Mouse (Mus musculus): ENCODE measurements at regions not wholly inside any gene's neighbourhood (a gene's known extent, or its start where the extent isn't known, plus 50 kb on each side); places are given as distances from the start of the nearest gene placed in this dataset.

DNA sequence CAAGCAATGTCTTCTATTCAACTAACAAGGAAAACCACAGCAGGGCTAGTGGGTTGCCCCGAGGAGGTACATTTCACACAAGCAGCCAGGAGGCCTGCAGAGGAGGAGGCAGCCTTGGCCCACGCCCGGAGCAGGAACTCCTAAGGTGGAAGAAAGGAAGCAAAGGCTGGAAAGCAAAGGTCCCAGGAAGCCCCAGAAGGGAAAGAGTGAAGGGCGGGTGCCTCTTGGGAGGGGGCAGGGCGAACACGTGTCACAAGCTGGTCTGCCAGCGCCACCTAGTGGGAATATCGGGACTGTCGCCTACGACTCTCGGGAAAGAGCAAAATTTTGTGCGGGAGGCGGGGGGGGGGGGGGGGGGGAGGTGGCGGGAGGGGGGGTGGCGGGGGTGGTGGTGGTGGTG, 508.1 kb upstream of the Tmem132c start:
- DNase-seq (ENCODE audit: low spot score): peak; percentile 63

DNA sequence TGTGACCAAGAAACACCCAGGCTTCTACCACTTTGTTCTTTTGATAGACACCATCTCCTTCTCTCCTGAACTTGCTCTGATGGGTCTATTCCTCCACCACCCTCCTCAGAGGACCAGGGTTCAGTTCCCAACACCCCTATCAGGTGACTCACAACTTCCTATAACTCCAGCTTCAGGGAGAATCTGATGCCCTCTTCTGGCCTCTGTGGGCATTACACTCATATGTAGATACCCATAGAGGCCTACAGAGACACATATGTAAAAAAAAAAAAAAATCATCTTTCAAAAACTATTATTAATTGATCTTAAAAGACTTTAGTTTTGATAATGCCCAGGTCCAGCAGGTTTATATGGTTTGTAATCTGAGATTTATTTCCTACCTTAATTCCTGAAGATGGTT, 505.9 kb upstream of the Tmem132c start:
- no peak for DNase-seq (ENCODE audit: low spot score)

DNA sequence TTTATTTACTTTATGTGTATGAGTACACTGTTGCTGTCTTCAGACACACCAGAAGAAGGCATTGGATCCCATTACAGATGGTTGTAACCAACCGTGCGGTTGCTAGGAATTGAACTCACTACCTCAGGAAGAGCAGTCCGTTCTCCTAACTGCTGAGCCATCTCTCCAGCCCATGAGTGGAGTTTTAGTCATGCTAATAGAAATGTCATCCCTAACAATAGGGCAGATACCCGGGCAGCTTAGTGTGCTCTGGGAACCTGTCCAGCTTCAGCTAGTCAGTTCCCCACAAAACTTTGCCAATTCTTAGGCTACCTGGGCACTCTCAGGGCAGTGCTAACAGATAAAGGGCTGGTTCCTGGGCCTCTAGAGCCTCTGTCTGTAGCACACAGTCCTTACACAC, 503.9 kb upstream of the Tmem132c start:
- no peak for DNase-seq (ENCODE audit: low spot score)

DNA sequence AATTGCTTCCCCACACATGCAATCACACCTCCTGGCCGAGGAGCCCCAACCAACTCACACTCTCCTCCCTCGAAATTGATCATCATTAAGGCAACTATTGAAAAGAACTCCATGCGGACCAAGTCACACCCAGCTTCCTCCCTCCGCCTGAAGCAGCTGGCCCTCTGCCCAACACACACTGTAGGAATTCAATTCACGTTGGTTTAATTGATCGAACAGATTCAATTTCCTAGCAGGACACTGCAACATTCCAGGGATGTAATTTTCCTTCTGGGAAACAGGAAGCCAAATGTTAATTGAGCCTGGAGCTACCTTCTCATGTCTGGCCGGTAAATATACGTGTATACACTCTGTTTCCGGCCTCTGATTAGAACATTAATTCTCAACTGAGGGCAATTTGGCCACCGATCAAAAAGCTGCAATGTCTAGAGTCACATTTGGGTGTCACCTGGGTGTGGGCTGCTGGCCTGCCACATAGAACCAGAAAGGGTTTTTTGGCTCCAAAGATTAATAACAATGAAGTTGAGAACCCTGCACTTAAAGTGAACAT, 500.7 kb upstream of the Tmem132c start:
- no peak for DNase-seq (ENCODE audit: low spot score)

DNA sequence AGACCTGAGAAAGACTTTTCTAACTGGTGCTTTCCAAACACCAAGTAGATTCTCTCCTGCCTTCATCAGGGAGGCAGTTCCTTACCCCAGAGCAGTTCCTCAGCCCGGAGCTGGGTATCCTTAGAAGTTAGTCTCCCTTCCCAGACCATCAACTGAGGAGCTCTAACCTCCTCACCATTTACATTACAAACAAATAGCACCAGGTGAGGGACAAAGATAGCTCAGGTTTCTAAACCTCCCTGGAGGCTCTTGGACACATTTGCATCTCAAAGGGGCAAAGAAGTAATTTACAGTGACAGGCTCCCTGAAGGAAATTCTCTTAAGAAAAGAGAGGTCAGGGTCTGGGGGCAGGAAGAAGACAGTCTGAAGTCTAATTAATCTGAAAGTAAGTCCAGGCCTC, 486.5 kb upstream of the Tmem132c start:
- DNase-seq (ENCODE audit: low spot score): no peak

DNA sequence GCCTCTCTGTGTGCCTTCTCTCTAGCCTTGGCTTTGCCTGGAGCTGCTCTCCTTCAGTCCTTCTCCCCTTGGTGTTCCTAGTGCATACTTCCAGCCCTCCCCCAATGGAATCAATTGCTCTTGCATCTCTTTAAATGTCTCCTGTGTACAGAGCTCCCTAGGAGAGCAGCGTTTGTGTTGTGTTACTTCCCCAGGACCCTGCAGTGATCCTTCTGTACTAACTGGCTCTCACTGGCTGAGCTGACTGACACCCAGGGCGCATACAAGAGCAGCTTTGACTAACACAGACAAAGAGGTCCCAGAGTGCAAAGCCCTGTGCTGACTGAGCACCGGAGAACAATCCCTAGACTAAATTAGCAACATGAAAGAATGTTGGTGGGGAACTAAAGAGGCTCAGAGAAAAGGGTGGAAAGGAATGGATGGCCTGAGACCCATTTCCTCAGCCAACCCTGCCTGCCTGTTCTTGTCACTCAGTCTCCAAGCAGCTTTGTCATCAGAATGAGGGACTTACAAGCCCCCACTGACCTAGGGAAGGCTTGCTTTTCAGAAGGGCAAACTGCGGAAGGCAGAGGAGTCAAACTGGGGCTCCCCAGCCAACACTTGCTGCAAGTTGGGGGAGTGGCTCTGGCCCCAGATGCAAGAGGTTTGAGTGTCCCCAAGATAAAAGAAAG, 476.4 kb upstream of the Tmem132c start:
- DNase-seq (ENCODE audit: low spot score): no peak

DNA sequence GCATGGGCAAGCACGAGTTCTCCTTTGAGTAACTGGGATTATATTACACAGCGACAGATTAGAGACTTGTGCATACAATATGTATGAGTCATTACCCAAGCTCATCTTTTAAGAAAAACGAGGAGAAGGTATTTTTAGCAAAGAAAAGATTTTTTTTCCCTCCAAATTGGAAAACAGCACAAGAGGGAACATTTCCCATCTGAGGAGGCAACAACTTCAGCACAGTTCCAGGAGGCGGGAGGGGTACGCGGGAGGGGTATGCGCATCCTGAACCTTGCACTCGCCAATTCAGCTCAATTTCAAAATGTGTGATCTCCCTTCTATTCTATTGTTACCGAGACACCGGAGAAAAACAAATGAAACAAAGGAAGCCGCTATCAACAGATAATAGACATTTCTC, 472.6 kb upstream of the Tmem132c start:
- DNase-seq (ENCODE audit: low spot score): no peak

DNA sequence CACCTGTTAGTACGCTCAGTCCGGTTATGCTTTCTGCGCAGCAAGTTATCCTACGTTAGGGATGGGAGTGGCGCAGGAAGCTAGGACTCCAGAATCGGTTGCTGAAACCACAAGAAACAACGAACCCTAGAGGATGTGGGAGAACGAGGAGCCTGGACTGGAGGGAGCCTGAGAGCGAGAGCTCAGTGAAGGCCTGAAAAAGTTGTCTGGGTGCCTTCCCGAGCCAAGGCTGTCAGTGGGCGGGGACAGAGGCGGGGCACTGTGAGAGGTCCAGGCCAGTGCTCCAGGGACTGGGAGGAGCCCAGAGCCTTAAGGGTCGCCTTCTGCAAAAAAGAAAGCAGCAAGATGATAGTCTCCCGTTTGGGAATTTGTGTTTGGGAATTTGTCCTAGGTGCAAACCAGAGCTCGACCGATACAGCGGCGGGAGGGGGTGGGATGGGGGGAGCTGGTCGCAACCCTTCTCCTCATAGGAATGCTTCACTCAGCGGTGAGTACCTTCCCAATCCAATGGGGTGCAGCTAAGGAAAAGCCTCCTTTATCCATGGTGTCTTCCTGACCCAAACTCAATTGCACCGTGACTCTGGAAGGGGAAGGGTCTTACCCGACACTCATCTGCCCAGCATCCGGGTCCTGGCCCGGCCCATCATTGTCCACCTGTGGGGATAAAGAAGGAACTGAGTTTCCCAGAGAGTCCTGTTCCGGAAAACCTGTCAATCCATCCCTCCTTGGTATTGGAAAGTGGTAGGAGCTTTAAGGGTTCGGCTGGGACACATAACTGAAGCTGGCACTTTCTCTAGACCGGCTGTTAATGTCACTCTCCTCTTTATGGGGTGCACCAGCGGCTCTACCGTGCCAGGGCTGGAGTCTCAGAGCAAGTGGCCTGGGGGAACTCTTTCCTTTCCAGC, 453.6 kb upstream of the Tmem132c start:
- DNase-seq (ENCODE audit: low spot score): peak; percentile 58

DNA sequence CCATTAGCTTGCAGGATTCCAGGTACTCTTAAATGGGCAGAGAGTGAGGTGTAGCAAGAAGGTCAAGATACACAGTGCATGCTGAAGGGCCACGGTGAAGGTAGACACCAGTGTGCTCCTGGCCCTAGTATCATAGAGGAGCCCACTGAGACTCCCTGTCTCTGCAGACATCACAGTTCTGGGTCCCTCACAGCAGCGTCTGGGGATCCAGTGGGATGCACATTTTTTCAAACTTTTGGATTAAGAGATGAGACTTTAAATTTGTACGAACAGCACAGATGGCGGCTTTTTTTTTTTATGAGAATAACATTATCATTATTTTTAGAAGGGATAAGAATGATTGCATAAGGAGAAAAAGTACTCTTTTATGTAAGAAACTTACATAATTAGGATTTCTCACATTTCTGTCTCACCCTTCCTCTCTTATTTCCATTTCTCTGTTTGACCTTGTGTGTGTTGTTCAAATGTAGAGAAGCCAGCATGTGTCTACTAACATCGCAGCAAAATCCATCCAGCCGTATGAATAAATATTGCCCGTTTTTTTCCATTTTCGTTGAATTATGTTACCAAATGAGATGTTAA, 441.8 kb upstream of the Tmem132c start:
- DNase-seq (ENCODE audit: low spot score): no peak

DNA sequence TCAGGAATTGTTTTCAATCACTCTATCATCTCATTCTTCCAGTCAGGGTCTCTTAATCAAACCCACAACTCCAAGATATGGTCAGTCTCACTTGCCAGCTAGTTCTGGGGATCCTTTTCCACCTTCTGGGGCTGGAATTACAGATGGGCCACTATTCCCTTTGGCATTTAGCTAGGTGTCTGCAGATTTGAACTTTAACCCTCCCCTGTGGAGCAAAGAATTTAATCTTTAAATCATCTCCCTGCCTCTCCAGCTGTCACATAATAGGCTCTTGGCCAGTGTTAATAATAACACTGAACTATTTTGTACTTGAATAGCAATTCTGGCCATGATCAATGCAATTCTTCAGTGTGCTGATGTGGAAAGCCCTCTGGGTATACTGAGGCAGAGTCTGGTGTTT, 435.0 kb upstream of the Tmem132c start:
- DNase-seq (ENCODE audit: low spot score): no peak

DNA sequence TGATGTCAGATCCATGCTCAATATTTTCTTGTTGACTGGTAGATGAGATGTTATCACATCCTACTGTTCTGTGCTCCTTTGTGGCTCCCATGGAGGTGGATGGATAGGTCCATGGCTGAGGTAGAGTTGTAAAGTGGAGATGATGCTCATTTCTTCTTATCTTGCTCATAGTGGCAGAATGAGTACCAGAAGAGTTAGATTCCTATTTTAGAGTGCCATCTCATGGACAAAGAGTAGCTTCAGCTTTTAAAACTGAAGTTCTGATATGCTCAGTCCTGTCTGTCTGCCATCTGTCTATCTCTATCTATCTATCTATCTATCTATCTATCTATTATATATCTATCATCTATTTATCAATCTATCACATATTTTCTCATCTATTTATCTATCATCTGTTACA, 425.5 kb upstream of the Tmem132c start:
- no peak for DNase-seq (ENCODE audit: low spot score)

DNA sequence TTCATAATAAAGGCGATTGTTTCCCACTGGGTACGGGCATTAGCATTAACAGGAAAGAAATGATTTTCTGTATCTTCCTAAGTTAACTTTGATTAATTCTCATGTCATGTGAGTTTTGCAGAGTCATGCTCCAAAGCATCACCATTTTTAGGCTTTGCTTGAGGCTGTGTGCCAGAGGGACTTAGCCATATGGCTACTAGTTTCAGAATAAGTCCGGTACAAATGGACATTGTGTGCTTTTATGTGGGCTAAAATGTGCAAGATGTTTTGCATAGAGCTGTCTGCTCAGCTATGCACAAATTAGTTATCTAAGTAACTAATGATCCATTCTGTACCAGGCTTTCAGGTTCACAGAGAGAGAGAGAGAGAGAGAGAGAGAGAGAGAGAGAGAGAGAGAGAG, 406.2 kb upstream of the Tmem132c start:
- DNase-seq (ENCODE audit: low spot score): no peak

DNA sequence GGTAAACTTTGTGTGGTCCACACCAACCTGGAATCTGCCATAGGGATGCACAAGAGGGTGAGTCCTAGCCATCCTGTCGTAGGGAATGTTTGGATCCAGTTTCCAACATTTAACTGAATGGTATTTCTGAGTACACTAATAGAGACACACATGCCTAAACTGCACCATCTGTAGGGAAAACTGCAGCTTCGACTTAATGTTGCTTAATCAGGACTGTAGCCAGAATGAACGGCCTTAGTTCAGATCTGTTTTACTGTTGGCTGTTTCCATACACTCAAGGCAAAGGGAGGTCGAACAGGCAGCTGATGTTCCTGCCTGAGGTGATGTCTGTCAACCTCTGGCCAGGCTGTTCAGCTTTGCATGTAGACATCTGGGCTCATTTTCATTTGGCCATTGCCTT, 399.0 kb upstream of the Tmem132c start:
- no peak for DNase-seq (ENCODE audit: low spot score)

DNA sequence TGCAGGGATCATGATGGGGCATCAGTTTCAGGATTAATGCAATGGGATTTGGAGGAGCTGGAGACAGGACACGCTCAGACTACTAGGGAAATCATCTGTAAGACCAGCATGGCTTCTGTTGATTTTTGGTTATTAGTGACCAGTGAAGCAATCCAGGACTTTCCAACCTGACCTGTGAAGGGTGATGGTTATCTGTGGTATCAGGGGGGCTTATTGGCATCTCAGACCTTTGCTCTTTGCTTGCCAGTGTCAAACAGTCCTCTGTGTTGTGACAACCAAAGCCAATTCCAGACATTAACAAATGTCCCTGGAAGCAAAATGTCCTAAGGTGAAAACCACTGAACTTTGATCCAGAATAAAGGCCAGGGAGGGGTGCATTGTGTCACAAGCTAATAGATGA, 379.5 kb upstream of the Tmem132c start:
- no peak for DNase-seq (ENCODE audit: low spot score)

DNA sequence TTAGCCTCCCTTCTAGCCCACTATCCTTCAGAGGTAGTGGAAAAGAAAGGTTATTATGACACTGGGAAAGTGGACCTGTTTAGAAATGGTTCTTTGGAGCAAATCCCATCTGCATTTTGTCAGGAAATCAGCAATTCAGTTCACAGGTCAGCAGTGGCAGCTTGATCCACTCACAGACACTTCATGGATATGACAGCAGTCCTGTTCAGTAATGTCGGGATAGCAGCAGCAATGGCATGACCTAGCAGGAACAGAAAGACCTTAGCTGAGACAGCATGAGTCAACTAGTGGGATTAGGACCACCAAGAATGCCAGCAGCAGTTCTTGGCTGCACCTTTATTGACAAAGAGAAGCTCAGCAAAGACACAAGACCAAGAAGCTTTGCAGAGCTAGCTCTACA, 365.8 kb upstream of the Tmem132c start:
- DNase-seq (ENCODE audit: low spot score): no peak

DNA sequence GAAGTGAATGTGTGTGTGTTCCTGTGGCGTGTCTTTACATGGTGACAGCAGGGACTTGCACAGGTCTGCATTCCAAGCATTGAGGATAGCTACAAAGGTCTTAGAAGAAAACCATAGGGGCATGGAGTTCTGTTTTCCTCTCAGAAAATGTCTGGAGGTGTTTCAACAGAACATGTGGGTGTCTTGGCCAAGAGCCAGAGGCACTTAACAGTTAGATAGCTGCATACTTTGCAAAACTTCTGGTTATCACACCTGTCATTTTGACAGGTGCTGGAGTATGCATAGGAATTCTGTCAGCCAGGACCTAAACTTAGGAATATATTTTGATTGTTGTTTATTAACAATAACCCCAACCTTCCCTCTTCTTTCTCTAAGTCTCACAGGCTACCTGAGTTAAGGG, 350.9 kb upstream of the Tmem132c start:
- DNase-seq (ENCODE audit: low spot score): no peak

DNA sequence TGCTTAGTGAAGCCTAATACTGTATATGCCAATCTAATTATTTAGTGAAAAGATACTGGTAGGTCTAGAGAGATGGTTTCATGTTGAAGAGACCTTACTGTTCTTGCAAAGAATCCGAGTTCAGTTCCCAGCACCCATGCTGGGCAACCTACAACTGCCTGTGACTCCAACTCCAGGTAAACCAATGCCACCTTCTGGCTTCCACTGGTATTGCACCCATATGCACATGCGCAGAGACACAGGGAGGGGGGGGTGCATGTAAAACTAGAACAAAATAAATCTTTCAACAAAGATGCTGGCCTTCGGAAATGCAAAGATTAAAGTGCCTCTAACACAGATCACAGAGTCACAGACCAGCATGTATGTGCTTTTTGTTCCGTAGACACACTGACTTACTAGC, 348.5 kb upstream of the Tmem132c start:
- no peak for DNase-seq (ENCODE audit: low spot score)

DNA sequence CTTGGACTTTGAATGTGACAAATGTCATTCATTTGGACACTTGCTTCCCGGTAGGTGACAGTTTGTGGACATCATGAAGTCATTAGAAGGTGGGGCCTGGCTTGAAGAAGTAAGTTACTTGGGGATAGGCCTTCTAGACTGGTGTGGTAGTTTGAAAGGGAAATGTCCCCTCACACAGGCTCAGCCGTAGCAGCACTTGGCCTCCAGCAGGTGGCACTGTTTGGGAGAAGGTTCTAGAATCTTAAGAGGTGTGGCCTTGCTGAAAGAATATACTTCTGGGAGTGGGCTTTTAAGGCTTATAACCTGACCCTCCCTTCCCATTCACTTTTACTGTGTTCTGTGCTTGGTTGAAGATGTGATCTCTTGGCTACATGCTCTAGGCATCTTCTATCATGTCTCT, 331.5 kb upstream of the Tmem132c start:
- no peak for DNase-seq (ENCODE audit: low spot score)

DNA sequence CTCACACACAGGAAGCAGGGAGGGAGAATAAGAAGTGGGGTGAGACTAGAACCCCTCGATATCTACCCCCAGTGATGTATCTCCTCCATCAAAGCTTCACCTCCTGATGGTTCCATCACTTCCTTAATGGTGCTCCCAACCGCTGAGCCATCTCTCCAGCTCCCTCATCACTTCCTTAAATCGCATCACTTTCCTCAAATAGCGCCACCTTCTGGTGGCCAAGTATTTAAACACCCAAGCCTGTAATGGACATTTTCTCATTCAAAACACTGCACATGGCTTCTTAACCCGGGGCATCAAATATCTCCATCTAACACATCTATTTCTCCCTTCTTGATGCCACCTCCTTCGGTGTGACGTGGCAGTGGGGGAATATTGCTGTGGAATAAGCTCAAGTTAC, 324.3 kb upstream of the Tmem132c start:
- no peak for DNase-seq (ENCODE audit: low spot score)

DNA sequence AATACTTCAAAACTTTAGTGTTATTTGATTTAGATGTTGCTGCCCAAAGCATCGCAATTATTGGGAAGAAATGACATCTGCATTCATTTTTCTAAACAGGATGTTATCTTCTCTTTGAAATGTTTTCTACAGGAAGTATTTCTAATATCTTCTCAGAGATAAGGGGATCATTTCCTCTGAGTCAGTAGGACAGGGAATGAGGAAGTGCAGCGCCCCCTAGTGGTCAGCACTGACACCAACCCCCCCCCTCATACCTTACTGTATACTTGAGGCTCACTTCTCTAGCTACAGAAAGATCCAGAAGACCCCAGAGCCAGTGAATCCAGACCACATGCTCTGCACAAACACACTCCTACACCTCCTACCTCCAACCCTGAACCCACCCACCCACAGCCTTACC, 308.1 kb upstream of the Tmem132c start:
- no peak for DNase-seq (ENCODE audit: low spot score)

DNA sequence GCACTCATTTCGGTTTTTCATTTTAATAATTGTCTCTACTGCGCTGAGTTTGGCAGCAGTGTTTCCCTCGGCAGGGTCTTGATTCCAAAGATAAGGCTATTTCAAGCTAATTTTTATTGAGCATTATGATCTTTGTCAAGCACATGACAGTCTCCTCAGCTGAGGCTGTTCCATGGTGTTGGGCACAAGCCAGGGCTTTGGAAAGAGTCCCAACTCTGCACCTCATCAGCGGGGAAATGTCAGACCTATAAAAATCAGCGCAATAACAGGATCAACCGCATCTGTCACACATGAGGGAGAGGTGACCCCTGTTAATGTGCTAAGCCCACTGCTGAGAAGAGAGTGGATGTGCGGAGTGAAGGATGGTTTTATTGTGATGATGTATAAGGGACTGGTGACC, 296.7 kb upstream of the Tmem132c start:
- no peak for DNase-seq (ENCODE audit: low spot score)

DNA sequence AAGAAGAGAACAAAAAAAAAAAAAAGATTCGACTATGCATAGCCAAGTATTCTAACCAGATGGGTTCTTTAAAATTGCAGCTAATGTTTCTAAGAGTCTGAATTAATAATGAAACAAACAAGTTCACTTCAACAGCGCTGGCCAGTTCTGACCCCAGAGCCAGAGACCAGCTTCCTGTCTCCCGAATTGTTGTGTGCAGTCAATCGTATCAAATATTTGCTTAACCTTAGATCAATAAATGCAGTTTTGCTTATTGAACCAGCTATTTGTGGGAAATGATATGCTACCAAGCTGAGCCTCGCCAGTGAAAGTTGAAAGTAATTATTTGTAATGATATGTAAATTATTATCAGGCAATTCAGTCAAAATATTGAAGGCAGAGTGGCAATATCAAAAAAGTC, 287.4 kb upstream of the Tmem132c start:
- no peak for DNase-seq (ENCODE audit: low spot score)

DNA sequence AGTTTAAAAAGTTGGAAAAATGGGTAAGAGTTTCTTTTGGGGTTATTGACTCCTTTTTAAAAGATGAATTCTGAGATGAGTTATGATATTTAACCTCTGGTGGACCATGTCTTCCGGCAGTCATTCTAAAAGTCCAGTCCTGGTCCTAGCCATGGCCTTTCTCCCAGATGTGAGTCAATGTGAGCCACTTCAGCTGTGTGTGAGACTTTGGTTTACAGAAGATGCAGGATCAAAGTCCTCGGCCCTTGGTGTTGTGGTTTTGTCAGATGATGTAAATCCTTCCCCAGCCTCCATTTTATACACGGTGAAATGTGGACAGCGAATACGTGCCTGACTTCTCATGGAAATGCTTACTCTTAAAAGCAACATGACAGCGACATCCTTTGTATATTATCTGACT, 287.0 kb upstream of the Tmem132c start:
- no peak for DNase-seq (ENCODE audit: low spot score)
